19 mouse cellular contexts compared by ENCODE assay signal in the genomic region with DNA sequence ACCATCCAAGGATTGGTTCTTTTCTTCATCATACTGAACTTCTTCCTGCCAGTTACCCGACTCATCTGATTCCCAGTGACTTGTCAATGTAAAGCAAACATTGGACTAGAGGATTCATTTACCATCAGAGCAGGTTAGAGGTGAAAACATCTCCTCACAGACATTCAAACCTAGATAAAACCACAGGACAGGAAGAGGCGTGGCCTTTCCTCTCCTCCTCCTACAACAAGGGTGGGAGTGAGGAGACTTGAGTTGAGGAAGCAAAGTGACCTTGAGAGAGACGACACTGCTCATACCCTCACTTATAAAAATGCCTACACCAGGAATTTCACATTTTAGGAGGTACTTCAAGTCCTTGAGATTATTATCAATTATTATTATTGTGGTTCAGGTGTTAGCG. TPM values are rescaled to one million over a fixed set of nuclear protein-coding genes. Genes with fewer than 3 reads are reported as not detected.
DNase-seq lines count a peak whose midpoint lies in the region; ATAC-seq and TF ChIP-seq lines count a peak whose summit lies in the region.
"Had no signal": no experiment of that assay in that cellular context is flagged by ENCODE, and none has a peak within 500 bp of the region (broad histone marks: within the 10 kb centered on the region; RNA-seq: fewer than 3 reads in every experiment).

No protein-coding gene starts in this region.

- no peak overlapping the region for H3K27ac ChIP-seq in MEL (ENCODE audit: control insufficient read depth, low read depth, low read length)
- H3K27ac ChIP-seq in forebrain, embryonic 15.5 days (replicated peaks) = no peak overlapping the region
- no peak overlapping the region for H3K27ac ChIP-seq in stomach, postnatal 0 days (replicated peaks)
- H3K27ac ChIP-seq: embryonic facial prominence, embryonic 13.5 days; heart, embryonic 15.5 days; hindbrain, postnatal 0 days; midbrain, embryonic 10.5 days had no signal

- no peak overlapping the region for H3K4me3 ChIP-seq in MEL (ENCODE audit: control insufficient read depth in 1 of 2, insufficient read depth in 1 of 2, low read depth in 2 of 2, low read length in 2 of 2)
- no peak overlapping the region for H3K4me3 ChIP-seq in forebrain, embryonic 15.5 days
- no peak overlapping the region for H3K4me3 ChIP-seq in stomach, postnatal 0 days (ENCODE audit: low read depth, low read length)
- H3K4me3 ChIP-seq: embryonic facial prominence, embryonic 13.5 days; heart, embryonic 15.5 days; midbrain, embryonic 10.5 days had no signal

- no peaks in the 10 kb centered on the region for H3K4me1 ChIP-seq in MEL (ENCODE audit: control insufficient read depth in 1 of 2, insufficient read depth in 2 of 2, low read length in 2 of 2)
- no peaks in the 10 kb centered on the region for H3K4me1 ChIP-seq in forebrain, embryonic 15.5 days
- H3K4me1 ChIP-seq in stomach, postnatal 0 days (replicated peaks; ENCODE audit: control insufficient read depth, insufficient read depth) = no peaks in the 10 kb centered on the region
- H3K4me1 ChIP-seq: midbrain, embryonic 10.5 days had no signal

- no peaks in the 10 kb centered on the region for H3K27me3 ChIP-seq in MEL (ENCODE audit: control insufficient read depth in 1 of 2, insufficient read depth in 2 of 2, low read length in 2 of 2)
- H3K27me3 ChIP-seq in forebrain, embryonic 15.5 days = no peaks in the 10 kb centered on the region
- no peaks in the 10 kb centered on the region for H3K27me3 ChIP-seq in stomach, postnatal 0 days (ENCODE audit: control insufficient read depth, insufficient read depth, low read length)
- H3K27me3 ChIP-seq: embryonic facial prominence, embryonic 13.5 days; heart, embryonic 15.5 days had no signal

- H3K9ac ChIP-seq in MEL (ENCODE audit: control insufficient read depth, low read depth, low read length, poor library complexity, severe bottlenecking) = no peak overlapping the region
- H3K9ac ChIP-seq in forebrain, embryonic 15.5 days (replicated peaks) = no peak overlapping the region
- H3K9ac ChIP-seq in stomach, postnatal 0 days (ENCODE audit: low read length) = no peak overlapping the region
- H3K9ac ChIP-seq: embryonic facial prominence, embryonic 13.5 days; heart, embryonic 15.5 days had no signal

- ATAC-seq in forebrain, embryonic 15.5 days (replicated peaks) = no peak
- no peak for ATAC-seq in megakaryocyte-erythroid progenitor cell, adult 5-6 weeks (replicated peaks; ENCODE audit: low FRiP score, low TSS enrichment, poor library complexity, severe bottlenecking)
- no peak for ATAC-seq in stomach, postnatal 0 days (ENCODE audit: low FRiP score, low TSS enrichment)
- ATAC-seq: forebrain, embryonic 14.5 days; hindbrain, postnatal 0 days had no signal

- no peak for TF ChIP-seq RAD21 in MEL (IDR thresholded peaks at IDR 0.05; ENCODE audit: low read depth, low read length)

- TF ChIP-seq CTCF in MEL (IDR thresholded peaks at IDR 0.05 in 2 of 3, conservative IDR thresholded peaks at IDR 0.05 in 1 of 3; ENCODE audit: control insufficient read depth in 1 of 3, insufficient read depth in 1 of 3, low read depth in 2 of 3, low read length in 3 of 3, poor library complexity in 1 of 3, severe bottlenecking in 1 of 3) = no peak
- TF ChIP-seq CTCF in stomach, postnatal 0 days (IDR thresholded peaks at IDR 0.05; ENCODE audit: low read depth) = no peak

- WGBS in forebrain, embryonic 15.5 days = 87% methylated on average over 4 of the region's 4 CpGs
- WGBS in stomach, postnatal 0 days = 80% methylated on average over 4 of the region's 4 CpGs

- no peaks in the 10 kb centered on the region for H3K79me2 ChIP-seq in MEL (ENCODE audit: control insufficient read depth, insufficient read depth, low read length, poor library complexity)

- peak; percentile 37 for DNase-seq in 416B (ENCODE audit: low read depth)
- DNase-seq in MEL (ENCODE audit: low read depth, low spot score) = peak; percentile 44
- peak; percentile 69 for DNase-seq in induced T-regulatory cell, adult 2 months (ENCODE audit: low read depth)
- peak; percentile 53 for DNase-seq in thymus, postnatal 14 days
- DNase-seq in stomach, postnatal 0 days (ENCODE audit: low spot score) = no peak
- DNase-seq: cerebellum, postnatal 10 days; gastrocnemius, postnatal 14 days; kidney, adult 2 months; kidney, postnatal 25 days; lung, adult 18-20 months; right cerebral cortex, postnatal 4 days had no signal

- no peaks in the 10 kb centered on the region for H3K9me3 ChIP-seq in MEL (replicated peaks; ENCODE audit: insufficient read depth, low read length)
- H3K9me3 ChIP-seq in forebrain, embryonic 15.5 days = no peaks in the 10 kb centered on the region
- H3K9me3 ChIP-seq in stomach, postnatal 0 days (ENCODE audit: control insufficient read depth, low read length) = no peaks in the 10 kb centered on the region
- H3K9me3 ChIP-seq: embryonic facial prominence, embryonic 13.5 days; heart, embryonic 15.5 days; midbrain, embryonic 10.5 days had no signal

- no peak for TF ChIP-seq EP300 in MEL (IDR thresholded peaks at IDR 0.05; ENCODE audit: low read depth in 1 of 2, low read length in 2 of 2)
- TF ChIP-seq EP300 in stomach, postnatal 0 days (optimal IDR thresholded peaks at IDR 0.05) = no peak

- peaks cover 5 to 8% of the 10 kb centered on the region in 2 experiments for H3K36me3 ChIP-seq in MEL (ENCODE audit: control insufficient read depth in 1 of 2, insufficient read depth in 2 of 2, low read length in 2 of 2)
- peaks cover 57% of the 10 kb centered on the region for H3K36me3 ChIP-seq in forebrain, embryonic 15.5 days
- peaks cover 15% of the 10 kb centered on the region for H3K36me3 ChIP-seq in stomach, postnatal 0 days (ENCODE audit: control insufficient read depth, insufficient read depth, low read length)

- TF ChIP-seq POLR2A in MEL (IDR thresholded peaks at IDR 0.05; ENCODE audit: control insufficient read depth in 1 of 2, insufficient read depth in 1 of 2, low read depth in 1 of 2, low read length in 2 of 2, poor library complexity in 1 of 2) = no peak

- no peak overlapping the region for H3K4me2 ChIP-seq in forebrain, embryonic 15.5 days (replicated peaks)
- H3K4me2 ChIP-seq in stomach, postnatal 0 days (replicated peaks; ENCODE audit: low read depth) = no peak overlapping the region
- H3K4me2 ChIP-seq: embryonic facial prominence, embryonic 13.5 days; heart, embryonic 15.5 days; liver, embryonic 11.5 days had no signal

TF ChIP-seq in MEL, 35 proteins besides CTCF, POLR2A, EP300 and RAD21:
- no peak for TF ChIP-seq TBP (IDR thresholded peaks at IDR 0.05; ENCODE audit: low read depth, low read length)
- TF ChIP-seq MYB (IDR thresholded peaks at IDR 0.05; ENCODE audit: low read depth, low read length) = no peak
- no peak for TF ChIP-seq ZNF384 (IDR thresholded peaks at IDR 0.05; ENCODE audit: low read depth, low read length)
- TF ChIP-seq POLR2AphosphoS2 (IDR thresholded peaks at IDR 0.05; ENCODE audit: low read length) = no peak
- TF ChIP-seq E2F4 (IDR thresholded peaks at IDR 0.05; ENCODE audit: borderline replicate concordance, low read depth, low read length) = no peak
- TF ChIP-seq SMC3 (IDR thresholded peaks at IDR 0.05; ENCODE audit: low read depth, low read length) = no peak
- TF ChIP-seq MYC (IDR thresholded peaks at IDR 0.05; ENCODE audit: low read depth, low read length) = no peak
- TF ChIP-seq ZMIZ1 (IDR thresholded peaks at IDR 0.05; ENCODE audit: low read depth, low read length) = no peak
- no peak for TF ChIP-seq UBTF (IDR thresholded peaks at IDR 0.05; ENCODE audit: borderline replicate concordance, insufficient read depth, low read depth, low read length)
- no peak for TF ChIP-seq KAT2A (conservative IDR thresholded peaks at IDR 0.05; ENCODE audit: low read depth, low read length)
- TF ChIP-seq USF1 (IDR thresholded peaks at IDR 0.05; ENCODE audit: low read depth, low read length) = no peak
- TF ChIP-seq GATA1 (IDR thresholded peaks at IDR 0.05; ENCODE audit: low read depth, low read length) = no peak

RNA-seq across cellular contexts. Expression of a gene that starts 31.4 kb away (rescaled TPM):
- total RNA-seq in MEL (2012; rRNA removed) = 17.8 and 20.4 TPM in 2 replicates
- polyA plus RNA-seq in MEL (2012; ENCODE audit: insufficient read depth in 1 of 2, insufficient read length in 2 of 2, low read depth in 1 of 2, low replicate concordance in 2 of 2, missing spikeins in 1 of 2) = 10 to 100 TPM; 47.8 to 96.2 TPM
- 4.1 TPM in 2 replicates for polyA plus RNA-seq in forebrain, embryonic 15.5 days (2015; fragmentation: Nextera tagmentation; extraction: Ambion mirVana)
- 126 and 133 TPM in 2 replicates for total RNA-seq in megakaryocyte-erythroid progenitor cell, adult 5-6 weeks (2014; fragmentation: Nextera tagmentation)
- total RNA-seq in megakaryocyte-erythroid progenitor cell, adult 5-6 weeks (2017) = 59.2 and 79.2 TPM in 2 replicates
- polyA plus RNA-seq in stomach, postnatal 0 days (2015; fragmentation: Nextera tagmentation; extraction: Ambion mirVana) = 3.1 and 4.2 TPM in 2 replicates
